Mouse (Mus musculus) limb, embryonic 13.5 days (tissue): ENCODE measurements around the gene Cyp26c1. TPM values are rescaled to one million over a fixed set of nuclear protein-coding genes. Genes with fewer than 3 reads are reported as not detected.

Experiments
- ATAC-seq: fragments of 200-750 bp; cut with Nextera tagmentation; 2 replicates; pipeline ENCODE4 v1.8.0; 2017; ENCODE audit warnings: low read depth, moderate number of reproducible peaks, moderate TSS enrichment; ENCODE audit not compliant: low FRiP score
- H3K27ac ChIP-seq: fragments of 300-500 bp; sonication (generic); 2 replicates; pipeline ENCODE4 v1.5.1; 2015; ENCODE audit warnings: inconsistent platforms, mild to moderate bottlenecking, moderate library complexity
- H3K27me3 ChIP-seq: fragments of 300-500 bp; sonication (generic); 2 replicates; pipeline ENCODE4 v1.6.1; 2015; ENCODE audit warnings: mild to moderate bottlenecking, inconsistent platforms
- H3K36me3 ChIP-seq: fragments of 300-500 bp; sonication (generic); 2 replicates; pipeline ENCODE4 v1.6.1; 2015; ENCODE audit warnings: inconsistent platforms, mild to moderate bottlenecking, moderate library complexity
- H3K4me1 ChIP-seq: fragments of 300-500 bp; sonication (generic); 2 replicates; pipeline ENCODE4 v1.6.1; 2015; ENCODE audit warnings: inconsistent platforms
- H3K4me2 ChIP-seq: fragments of 300-500 bp; sonication (generic); replicated peaks from 2 replicates; pipeline ENCODE4 v1.6.1; 2015; ENCODE audit warnings: inconsistent platforms, mild to moderate bottlenecking, moderate library complexity
- H3K4me3 ChIP-seq: fragments of 300-500 bp; sonication (generic); 2 replicates; pipeline ENCODE4 v1.5.1; 2015; ENCODE audit warnings: moderate library complexity, mild to moderate bottlenecking, inconsistent platforms
- H3K9ac ChIP-seq: fragments of 300-500 bp; sonication (generic); 2 replicates; pipeline ENCODE4 v1.6.1; 2015; ENCODE audit warnings: mild to moderate bottlenecking, inconsistent platforms
- H3K9me3 ChIP-seq: fragments of 300-500 bp; sonication (generic); 2 replicates; pipeline ENCODE4 v1.6.1; 2016; ENCODE audit warnings: inconsistent platforms
- WGBS: fragments of 180-500 bp; shearing (Covaris S2); methylation state at CpG from one replicate; pipeline ENCODE4 v1.1.7; 2015; 5-methylcytosine and 5-hydroxymethylcytosine counted together
- polyA plus RNA-seq: library from polyadenylated mRNA; unstranded; fragments of >200 nt; fragmentation: Nextera tagmentation; extraction: Ambion mirVana; gene quantifications from 2 replicates; pipeline ENCODE4 v1.2.1, GENCODE M21; 2015

The Cyp26c1 gene
- polyA plus RNA-seq, 1 experiment from 2014 or later: 0.24 TPM

- H3K4me2 ChIP-seq: no peak overlapping the region
- H3K4me1 ChIP-seq: peaks cover 2% of the 10 kb centered on the region
- no peak overlapping the region for H3K27ac ChIP-seq
- 8% methylated on average over 3 of the region's 3 CpGs for WGBS
- H3K9ac ChIP-seq: no peak overlapping the region
- H3K36me3 ChIP-seq: no peaks in the 10 kb centered on the region
- peaks cover 51% of the 10 kb centered on the region for H3K27me3 ChIP-seq
- peak; percentile 69; the same call in 1 of the 2 replicates for ATAC-seq
- H3K9me3 ChIP-seq: no peaks in the 10 kb centered on the region
- H3K4me3 ChIP-seq: no peak overlapping the region
These were observed 18.6 kb downstream of the Cyp26c1 start for GRCm38 (mm10) chr19:37703902-37704509.

- Histone ChIP-seq H3K9ac (no peak overlapping the region), H3K27me3 (peaks cover 34% of the 10 kb centered on the region), H3K4me1 (no peaks in the 10 kb centered on the region), H3K4me3 (no peak overlapping the region), H3K36me3 (no peaks in the 10 kb centered on the region), H3K4me2 (no peak overlapping the region), H3K9me3 (no peaks in the 10 kb centered on the region), H3K27ac (no peak overlapping the region)
- no peak for ATAC-seq
- WGBS: 83% methylated on average over 5 of the region's 5 CpGs
These were observed 20.3 kb downstream of the Cyp26c1 start for GRCm38 (mm10) chr19:37705722-37706121.

GRCm38 (mm10) chr19:37714681-37715080 lies 29.3 kb downstream of the Cyp26c1 start:
- Histone ChIP-seq H3K4me1 (no peaks in the 10 kb centered on the region), H3K4me2 (no peak overlapping the region), H3K36me3 (no peaks in the 10 kb centered on the region), H3K27ac (no peak overlapping the region), H3K9me3 (no peaks in the 10 kb centered on the region), H3K27me3 (no peaks in the 10 kb centered on the region), H3K9ac (no peak overlapping the region), H3K4me3 (no peak overlapping the region)
- WGBS: 70% methylated on average over 10 of the region's 10 CpGs
- no peak for ATAC-seq

- Histone ChIP-seq H3K36me3 (no peaks in the 10 kb centered on the region), H3K27me3 (no peaks in the 10 kb centered on the region), H3K27ac (no peak overlapping the region), H3K4me3 (no peak overlapping the region), H3K4me2 (no peak overlapping the region), H3K9ac (no peak overlapping the region), H3K4me1 (no peaks in the 10 kb centered on the region), H3K9me3 (no peaks in the 10 kb centered on the region)
- WGBS: 67% methylated on average over 1 of the region's 1 CpGs
- no peak for ATAC-seq
These were observed 30.6 kb downstream of the Cyp26c1 start for GRCm38 (mm10) chr19:37715980-37716379.

- Histone ChIP-seq H3K4me1 (no peaks in the 10 kb centered on the region), H3K27me3 (no peaks in the 10 kb centered on the region), H3K4me2 (no peak overlapping the region), H3K36me3 (no peaks in the 10 kb centered on the region), H3K4me3 (no peak overlapping the region), H3K9me3 (no peaks in the 10 kb centered on the region), H3K9ac (no peak overlapping the region), H3K27ac (0 out of 2 replicates have a peak overlapping the region, but pooled peaks have one; percentile 33)
- 69% methylated on average over 12 of the region's 12 CpGs for WGBS
- no peak for ATAC-seq
These were observed 31.3 kb downstream of the Cyp26c1 start for GRCm38 (mm10) chr19:37716524-37717175.

- no peak overlapping the region for H3K4me2 ChIP-seq
- no peaks in the 10 kb centered on the region for H3K27me3 ChIP-seq
- H3K27ac ChIP-seq: no peak overlapping the region
- H3K4me3 ChIP-seq: no peak overlapping the region
- ATAC-seq: no peak
- H3K9ac ChIP-seq: no peak overlapping the region
- H3K4me1 ChIP-seq: no peaks in the 10 kb centered on the region
- WGBS: 16% methylated on average over 1 of the region's 1 CpGs
- H3K9me3 ChIP-seq: no peaks in the 10 kb centered on the region
- H3K36me3 ChIP-seq: no peaks in the 10 kb centered on the region
These were observed 33.8 kb downstream of the Cyp26c1 start for GRCm38 (mm10) chr19:37719166-37719565.

GRCm38 (mm10) chr19:37724591-37724990 lies 39.2 kb downstream of the Cyp26c1 start:
- Histone ChIP-seq H3K4me2 (no peak overlapping the region), H3K9me3 (no peaks in the 10 kb centered on the region), H3K27me3 (no peaks in the 10 kb centered on the region), H3K9ac (no peak overlapping the region), H3K36me3 (no peaks in the 10 kb centered on the region), H3K27ac (no peak overlapping the region), H3K4me3 (no peak overlapping the region), H3K4me1 (no peaks in the 10 kb centered on the region)
- no peak for ATAC-seq
- 96% methylated on average over 5 of the region's 5 CpGs for WGBS

- 86% methylated on average over 7 of the region's 7 CpGs for WGBS
- no peaks in the 10 kb centered on the region for H3K4me1 ChIP-seq
- H3K9me3 ChIP-seq: no peaks in the 10 kb centered on the region
- no peak overlapping the region for H3K9ac ChIP-seq
- no peak overlapping the region for H3K27ac ChIP-seq
- no peaks in the 10 kb centered on the region for H3K27me3 ChIP-seq
- H3K4me3 ChIP-seq: no peak overlapping the region
- H3K36me3 ChIP-seq: no peaks in the 10 kb centered on the region
- ATAC-seq: no peak
- no peak overlapping the region for H3K4me2 ChIP-seq
These were observed 41.2 kb downstream of the Cyp26c1 start for GRCm38 (mm10) chr19:37726585-37726984.

- ATAC-seq: no peak
- no peaks in the 10 kb centered on the region for H3K4me1 ChIP-seq
- H3K4me3 ChIP-seq: no peak overlapping the region
- H3K4me2 ChIP-seq: no peak overlapping the region
- no peaks in the 10 kb centered on the region for H3K9me3 ChIP-seq
- H3K27ac ChIP-seq: no peak overlapping the region
- WGBS: 87% methylated on average over 2 of the region's 2 CpGs
- H3K27me3 ChIP-seq: no peaks in the 10 kb centered on the region
- H3K36me3 ChIP-seq: no peaks in the 10 kb centered on the region
- no peak overlapping the region for H3K9ac ChIP-seq
These were observed 42.0 kb downstream of the Cyp26c1 start for GRCm38 (mm10) chr19:37727366-37727765.

- WGBS: 88% methylated on average over 8 of the region's 8 CpGs
- H3K9ac ChIP-seq: no peak overlapping the region
- no peak for ATAC-seq
These were observed 50.0 kb downstream of the Cyp26c1 start for GRCm38 (mm10) chr19:37735426-37735825.

GRCm38 (mm10) chr19:37738575-37738974 lies 53.2 kb downstream of the Cyp26c1 start:
- Histone ChIP-seq H3K4me2 (no peak overlapping the region), H3K4me1 (peaks cover 8% of the 10 kb centered on the region; the same call in 1 of the 2 replicates), H3K27ac (no peak overlapping the region), H3K9me3 (no peaks in the 10 kb centered on the region), H3K9ac (no peak overlapping the region), H3K4me3 (no peak overlapping the region), H3K27me3 (no peaks in the 10 kb centered on the region), H3K36me3 (no peaks in the 10 kb centered on the region)
- no peak for ATAC-seq
- 87% methylated on average over 3 of the region's 3 CpGs for WGBS

More at GRCm38 (mm10) chr19:37735426-37735825, 50.0 kb downstream of the Cyp26c1 start:
- no peaks in the 10 kb centered on the region for H3K27me3 ChIP-seq
- no peaks in the 10 kb centered on the region for H3K36me3 ChIP-seq
- H3K9me3 ChIP-seq: no peaks in the 10 kb centered on the region
- peaks cover 8% of the 10 kb centered on the region; the same call in 1 of the 2 replicates for H3K4me1 ChIP-seq
- no peak overlapping the region for H3K27ac ChIP-seq
- no peak overlapping the region for H3K4me2 ChIP-seq
- H3K4me3 ChIP-seq: no peak overlapping the region

GRCm38 (mm10) chr19:37740043-37740442 lies 54.7 kb downstream of the Cyp26c1 start:
- H3K9me3 ChIP-seq: no peaks in the 10 kb centered on the region
- no peak overlapping the region for H3K9ac ChIP-seq
- no peak overlapping the region for H3K27ac ChIP-seq
- no peak for ATAC-seq
- no peaks in the 10 kb centered on the region for H3K36me3 ChIP-seq
- H3K4me2 ChIP-seq: no peak overlapping the region
- no peak overlapping the region for H3K4me3 ChIP-seq
- no peaks in the 10 kb centered on the region for H3K27me3 ChIP-seq
- peaks cover 8% of the 10 kb centered on the region; the same call in 1 of the 2 replicates for H3K4me1 ChIP-seq
- 32% methylated on average over 7 of the region's 7 CpGs for WGBS
